Mouse (Mus musculus): ENCODE measurements around the gene Fbxo7.

Fbxo7 gene

DNA sequence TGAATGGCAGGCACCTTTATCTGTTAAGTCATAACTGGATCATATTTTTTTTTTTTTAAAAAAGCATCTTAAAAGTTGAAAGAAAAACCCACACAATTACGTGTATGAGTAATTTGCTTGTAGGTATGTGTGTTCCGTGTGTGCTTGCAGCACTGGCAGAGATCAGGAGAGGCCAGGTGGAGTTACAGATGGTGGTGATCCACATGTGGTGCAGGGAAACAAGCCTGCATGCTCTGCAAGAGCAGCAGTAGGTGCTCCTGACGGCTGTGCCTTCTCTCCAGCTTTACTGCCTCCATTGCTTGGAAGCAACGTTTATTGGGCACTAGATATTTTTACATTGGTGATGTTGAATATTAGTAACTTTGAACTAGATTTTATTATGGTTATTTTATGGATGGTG, 21.9 kb downstream of the Fbxo7 start:
- DNase-seq (ENCODE audit: low read depth): no peak

DNA sequence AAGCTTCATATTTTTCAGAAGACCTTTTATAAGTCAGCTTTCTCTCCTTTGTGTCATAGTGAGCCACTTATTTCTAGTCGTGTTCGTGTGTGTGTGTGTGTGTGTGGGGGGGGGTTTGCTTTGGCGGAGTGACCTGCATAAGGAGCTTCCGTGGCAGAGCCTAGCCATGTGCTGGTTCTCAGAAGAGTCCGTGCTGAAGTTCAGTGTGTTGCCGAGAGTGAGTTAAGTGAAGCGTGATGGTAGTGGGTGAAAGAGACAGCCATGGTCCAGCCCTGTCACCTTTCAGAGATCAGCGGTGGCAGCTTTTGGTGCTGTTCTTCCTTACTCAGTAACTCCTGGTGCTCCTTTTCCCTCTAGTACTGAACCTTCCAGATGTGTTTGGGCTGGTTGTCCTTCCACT, 22.3 kb downstream of the Fbxo7 start:
- no peak for DNase-seq (ENCODE audit: low read depth)

- no peak for DNase-seq (ENCODE audit: low read depth)
These were observed 24.6 kb downstream of the Fbxo7 start for GRCm38 (mm10) chr10:86046371-86046770.

DNA sequence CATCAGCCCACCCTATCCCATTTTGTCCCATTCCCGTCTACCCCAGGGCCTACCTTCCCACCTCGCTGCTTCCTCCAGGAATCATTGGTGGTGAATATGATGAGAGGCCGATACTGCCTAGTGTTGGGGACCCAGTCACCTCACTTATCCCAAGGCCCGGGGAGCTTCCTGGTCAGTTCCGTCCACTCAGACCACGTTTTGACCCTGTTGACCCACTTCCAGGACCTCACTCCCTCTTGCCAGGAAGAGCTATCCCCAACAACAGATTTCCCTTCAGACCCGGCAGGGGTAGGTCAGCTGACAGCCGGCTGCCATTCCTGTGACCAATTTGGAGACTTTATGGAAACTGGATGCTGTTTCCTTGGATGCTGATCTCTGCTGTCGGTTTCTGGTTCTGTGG, 26.0 kb downstream of the Fbxo7 start:
- no peak for DNase-seq (ENCODE audit: low read depth)

DNA sequence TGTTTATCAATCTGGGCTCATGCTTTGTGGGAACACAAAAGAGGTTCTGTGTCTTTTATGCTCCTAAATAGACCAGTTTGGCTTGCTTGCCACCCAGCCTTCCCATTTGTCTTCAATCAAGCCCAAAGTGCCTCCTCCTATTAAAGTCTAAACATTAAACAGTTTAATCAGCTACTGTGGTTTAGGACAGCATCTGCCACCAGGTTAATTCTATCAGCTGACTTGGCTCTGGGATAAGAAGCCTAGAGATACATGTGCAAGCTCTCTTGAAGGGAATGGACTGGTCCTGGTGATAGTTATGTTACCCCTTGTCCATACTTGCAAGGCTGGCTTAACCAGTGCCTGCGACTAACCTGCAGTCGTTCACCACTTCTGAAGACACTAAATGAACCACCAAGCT, 28.8 kb downstream of the Fbxo7 start:
- no peak for DNase-seq (ENCODE audit: low read depth)

GRCm38 (mm10) chr10:86052818-86053522, 31.2 kb downstream of the Fbxo7 start:
- DNase-seq (ENCODE audit: low read depth): no peak

- DNase-seq (ENCODE audit: low read depth): no peak
These were observed 34.6 kb downstream of the Fbxo7 start for GRCm38 (mm10) chr10:86056297-86056903.

- DNase-seq (ENCODE audit: low read depth): no peak
These were observed 35.5 kb downstream of the Fbxo7 start for GRCm38 (mm10) chr10:86057286-86057685.

GRCm38 (mm10) chr10:86057712-86058111, 35.9 kb downstream of the Fbxo7 start:
- no peak for DNase-seq (ENCODE audit: low read depth)

GRCm38 (mm10) chr10:86060267-86060666, 38.5 kb downstream of the Fbxo7 start:
- no peak for DNase-seq (ENCODE audit: low read depth)

DNA sequence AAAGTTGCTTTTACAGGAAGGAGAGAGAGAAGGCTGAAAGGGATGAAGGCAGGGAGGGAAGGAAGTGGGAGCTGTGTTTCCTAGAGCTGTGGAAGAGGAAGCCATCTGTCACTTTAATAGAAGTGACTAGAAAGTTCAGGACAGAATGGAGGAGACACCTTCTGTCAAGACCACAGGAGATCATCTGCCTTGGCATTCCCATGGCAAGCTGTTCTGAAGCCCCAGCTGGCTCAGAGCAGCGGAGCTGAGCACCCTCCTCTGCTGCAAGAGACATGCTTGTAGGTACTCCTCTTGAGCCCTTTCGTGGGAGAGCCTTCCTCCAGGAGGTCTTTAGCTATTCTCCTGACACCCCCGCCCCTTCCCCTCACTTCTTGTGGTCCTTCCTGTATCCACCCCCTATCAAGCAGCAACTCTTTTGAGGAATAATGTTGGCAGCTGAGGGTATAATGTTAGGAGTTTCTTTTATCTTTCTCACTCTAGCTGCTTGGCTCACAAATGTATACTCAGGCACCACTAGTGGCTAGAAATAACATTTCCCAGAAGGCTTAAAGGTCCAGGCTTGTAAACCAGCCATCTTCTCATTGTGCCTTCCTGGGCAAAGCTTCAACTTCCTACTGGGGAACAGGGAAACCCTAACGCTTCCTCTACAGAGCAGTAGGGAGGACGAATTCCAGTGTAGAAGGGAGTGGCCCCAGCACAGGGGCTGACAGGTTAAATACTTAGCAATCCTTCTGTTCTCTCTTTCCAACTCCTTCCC, 40.7 kb downstream of the Fbxo7 start:
- no peak for DNase-seq (ENCODE audit: low read depth)

- DNase-seq (ENCODE audit: low read depth): no peak
These were observed 41.2 kb downstream of the Fbxo7 start for GRCm38 (mm10) chr10:86063018-86063384.

DNA sequence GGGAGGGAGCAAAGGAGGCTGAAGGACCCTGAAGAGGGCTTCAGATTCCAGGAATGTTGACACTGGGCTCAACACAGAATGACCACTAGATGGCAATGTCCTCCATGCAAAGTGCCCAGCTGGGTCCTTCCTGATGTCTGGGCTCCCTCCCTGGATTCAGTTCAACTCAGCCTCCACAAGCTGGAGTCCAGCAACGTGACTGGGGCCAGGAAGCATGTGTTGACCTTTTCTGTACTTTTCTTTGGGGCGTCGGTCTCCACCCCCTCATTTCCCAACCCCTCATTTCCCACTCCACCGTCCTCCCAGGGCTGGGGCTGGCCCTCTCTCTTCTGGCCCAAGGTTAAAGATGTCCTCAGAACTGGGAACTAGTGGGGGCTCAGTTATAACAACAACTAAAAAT, 43.2 kb downstream of the Fbxo7 start:
- DNase-seq (ENCODE audit: low read depth): peak; percentile 22

GRCm38 (mm10) chr10:86065661-86066060, 43.9 kb downstream of the Fbxo7 start:
- no peak for DNase-seq (ENCODE audit: low read depth)

- DNase-seq (ENCODE audit: low read depth): no peak
These were observed 44.9 kb downstream of the Fbxo7 start for GRCm38 (mm10) chr10:86066651-86067050.

- DNase-seq (ENCODE audit: low read depth): no peak
These were observed 46.1 kb downstream of the Fbxo7 start for GRCm38 (mm10) chr10:86067911-86068310.

- no peak for DNase-seq (ENCODE audit: low read depth)
These were observed 47.6 kb downstream of the Fbxo7 start for GRCm38 (mm10) chr10:86069341-86069740.

- no peak for DNase-seq (ENCODE audit: low read depth)
These were observed 49.0 kb downstream of the Fbxo7 start for GRCm38 (mm10) chr10:86070751-86071150.

GRCm38 (mm10) chr10:86074134-86074533, 52.4 kb downstream of the Fbxo7 start:
- no peak for DNase-seq (ENCODE audit: low read depth)

DNA sequence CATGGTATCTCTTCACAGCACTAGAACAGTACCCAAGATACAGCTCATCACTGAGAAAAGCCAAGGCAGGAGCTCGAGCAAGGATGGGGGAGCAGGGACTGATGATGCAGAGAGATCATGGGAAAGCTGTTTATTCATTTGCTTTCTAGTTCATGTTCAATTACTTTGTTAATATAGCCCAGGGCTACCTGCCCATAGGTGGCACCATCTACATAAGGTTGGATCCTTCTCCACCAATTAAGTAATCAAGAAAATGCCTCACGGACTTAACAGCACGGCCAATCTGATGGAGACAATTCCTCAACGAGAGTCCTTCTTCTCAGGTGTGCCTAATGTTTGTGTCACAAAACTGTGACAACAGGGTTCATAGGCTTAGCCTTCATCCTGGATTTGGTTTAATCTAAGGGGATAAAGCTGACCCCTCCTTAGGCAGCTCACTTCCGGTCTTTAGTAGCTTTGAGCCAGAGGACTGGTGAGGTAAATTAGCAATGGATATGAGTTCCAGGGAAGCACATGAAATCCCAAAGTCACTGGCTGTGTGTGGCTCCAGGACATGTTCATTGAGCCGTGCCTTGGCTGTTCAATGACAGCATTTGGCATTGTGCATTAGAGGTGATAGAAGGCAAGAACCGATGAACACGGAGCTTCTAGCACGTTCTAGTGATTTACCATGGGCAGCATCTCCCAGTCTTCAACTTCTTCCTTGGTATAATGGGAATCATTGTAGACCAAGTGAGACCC, 53.4 kb downstream of the Fbxo7 start:
- DNase-seq (ENCODE audit: low read depth): no peak

GRCm38 (mm10) chr10:86077272-86077671, 55.5 kb downstream of the Fbxo7 start:
- no peak for DNase-seq (ENCODE audit: low read depth)

DNA sequence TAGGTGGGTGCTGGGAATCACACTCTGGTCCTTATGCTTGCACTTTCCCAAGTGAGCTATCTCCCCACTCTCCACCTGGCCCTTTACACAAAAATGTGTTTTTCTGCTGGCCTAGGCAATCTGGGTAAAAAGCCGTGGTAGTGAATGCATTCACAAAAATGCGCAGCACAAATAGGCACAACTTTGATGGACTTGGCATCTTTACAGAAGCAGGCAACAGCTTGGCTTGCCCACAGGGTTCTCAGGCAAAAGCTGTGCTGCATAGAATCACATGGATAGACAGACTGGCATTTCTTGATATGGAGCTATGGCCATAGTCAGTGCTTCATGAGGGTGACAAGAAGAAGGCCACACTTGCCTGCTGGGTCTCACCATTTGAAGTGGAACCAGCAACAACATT, 57.0 kb downstream of the Fbxo7 start:
- DNase-seq (ENCODE audit: low read depth): no peak

- no peak for DNase-seq (ENCODE audit: low read depth)
These were observed 58.1 kb downstream of the Fbxo7 start for GRCm38 (mm10) chr10:86079921-86080320.

Measured in naive thymus-derived CD4-positive, alpha-beta T cell, adult 2 months (primary cell).